Mouse (Mus musculus) layer of hippocampus, adult 9-10 months (tissue): ENCODE results near the gene Btbd10.

ENCODE experiments used
- DNase-seq: peaks from one replicate; pipeline ENCODE4 v3.0.0; 2022; ENCODE audit warnings: low spot score

The Btbd10 gene

GRCm38 (mm10) chr7:113368746-113369619, at the start of gene Btbd10:
Gene Btbd10, minus strand, starts transcription at chr7:113369392.
- peak; percentile 85 for DNase-seq

GRCm38 (mm10) chr7:113416536-113416935, 47.3 kb upstream of the Btbd10 start:
- no peak for DNase-seq

- no peak for DNase-seq
These were observed 46.1 kb upstream of the Btbd10 start for GRCm38 (mm10) chr7:113415256-113415655.

GRCm38 (mm10) chr7:113408712-113409111, 39.5 kb upstream of the Btbd10 start:
- DNase-seq = no peak

GRCm38 (mm10) chr7:113398083-113398482, 28.9 kb upstream of the Btbd10 start:
- no peak for DNase-seq

- no peak for DNase-seq
These were observed 27.5 kb upstream of the Btbd10 start for GRCm38 (mm10) chr7:113396661-113397060.

- no peak for DNase-seq
These were observed 22.4 kb upstream of the Btbd10 start for GRCm38 (mm10) chr7:113391619-113392018.

GRCm38 (mm10) chr7:113388470-113388869, 19.3 kb upstream of the Btbd10 start, which contains the start of gene Pth:
Gene Pth, minus strand, starts transcription at chr7:113388570.
- no peak for DNase-seq

- peak; percentile 38 for DNase-seq
These were observed 8.9 kb upstream of the Btbd10 start for GRCm38 (mm10) chr7:113377875-113378658.

GRCm38 (mm10) chr7:113372682-113373081, 3.5 kb upstream of the Btbd10 start:
- no peak for DNase-seq

GRCm38 (mm10) chr7:113369620-113370340, 588 bp upstream of the Btbd10 start:
- DNase-seq = no peak

- DNase-seq = no peak
These were observed 1.8 kb downstream of the Btbd10 start for GRCm38 (mm10) chr7:113367440-113367839.

GRCm38 (mm10) chr7:113349089-113349488, 20.1 kb downstream of the Btbd10 start:
- DNase-seq = no peak

GRCm38 (mm10) chr7:113347694-113348093, 21.5 kb downstream of the Btbd10 start:
- no peak for DNase-seq

GRCm38 (mm10) chr7:113347271-113347670, 21.9 kb downstream of the Btbd10 start:
- DNase-seq = peak; percentile 83

- no peak for DNase-seq
These were observed 33.9 kb downstream of the Btbd10 start for GRCm38 (mm10) chr7:113335250-113335649.

GRCm38 (mm10) chr7:113334036-113334435, 35.2 kb downstream of the Btbd10 start:
- no peak for DNase-seq

GRCm38 (mm10) chr7:113320128-113320527, 49.1 kb downstream of the Btbd10 start:
- no peak for DNase-seq

- DNase-seq = peak; percentile 39
These were observed 57.4 kb downstream of the Btbd10 start for GRCm38 (mm10) chr7:113311784-113312183.

- no peak for DNase-seq
These were observed 59.1 kb downstream of the Btbd10 start for GRCm38 (mm10) chr7:113310136-113310535.

GRCm38 (mm10) chr7:113297813-113298212, 71.4 kb downstream of the Btbd10 start:
- DNase-seq = no peak
